Mouse (Mus musculus): Measurements from ENCODE around the gene Foxn2.
"Not testable (repeated sequence)": the region's sequence is repeated elsewhere in the genome, so short reads cannot be mapped to it uniquely, and the experiment has no call there.

Foxn2 gene

GRCm38 (mm10) chr17:88440285-88441000, at the start of gene Foxn2:
Gene Foxn2, plus strand, starts transcription at chr17:88440711.
- peak; percentile 91 to 97 for DNase-seq (ENCODE audit: low spot score in 2 of 2)

GRCm38 (mm10) chr17:88397501-88397900, 43.0 kb upstream of the Foxn2 start:
- DNase-seq (ENCODE audit: low spot score in 2 of 2): no peak

- no peak for DNase-seq (ENCODE audit: low spot score in 2 of 2)
Observed at GRCm38 (mm10) chr17:88398090-88398489, 42.4 kb upstream of the Foxn2 start.

- no peak for DNase-seq (ENCODE audit: low spot score in 2 of 2)
Observed at GRCm38 (mm10) chr17:88398854-88399253, 41.7 kb upstream of the Foxn2 start.

DNA sequence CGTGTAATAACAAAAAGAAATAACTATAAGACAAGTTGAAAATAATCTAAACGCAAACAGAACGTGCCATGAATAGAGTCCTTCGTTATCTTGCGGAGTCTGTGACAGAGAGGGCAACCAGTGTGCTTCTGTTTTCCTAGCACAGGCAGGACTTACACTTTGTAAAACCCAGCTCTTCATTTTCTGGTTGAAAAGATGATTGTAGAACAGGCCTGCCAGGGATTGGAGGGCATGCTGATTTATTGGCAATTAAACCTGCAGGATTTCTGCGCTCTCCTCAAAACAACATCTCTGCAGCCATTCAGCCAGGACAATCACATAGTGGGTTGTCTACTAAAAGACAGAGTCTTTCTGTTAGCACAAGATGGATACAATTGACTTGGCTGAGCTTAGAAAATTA, 40.4 kb upstream of the Foxn2 start:
- no peak for DNase-seq (ENCODE audit: low spot score in 2 of 2)

DNA sequence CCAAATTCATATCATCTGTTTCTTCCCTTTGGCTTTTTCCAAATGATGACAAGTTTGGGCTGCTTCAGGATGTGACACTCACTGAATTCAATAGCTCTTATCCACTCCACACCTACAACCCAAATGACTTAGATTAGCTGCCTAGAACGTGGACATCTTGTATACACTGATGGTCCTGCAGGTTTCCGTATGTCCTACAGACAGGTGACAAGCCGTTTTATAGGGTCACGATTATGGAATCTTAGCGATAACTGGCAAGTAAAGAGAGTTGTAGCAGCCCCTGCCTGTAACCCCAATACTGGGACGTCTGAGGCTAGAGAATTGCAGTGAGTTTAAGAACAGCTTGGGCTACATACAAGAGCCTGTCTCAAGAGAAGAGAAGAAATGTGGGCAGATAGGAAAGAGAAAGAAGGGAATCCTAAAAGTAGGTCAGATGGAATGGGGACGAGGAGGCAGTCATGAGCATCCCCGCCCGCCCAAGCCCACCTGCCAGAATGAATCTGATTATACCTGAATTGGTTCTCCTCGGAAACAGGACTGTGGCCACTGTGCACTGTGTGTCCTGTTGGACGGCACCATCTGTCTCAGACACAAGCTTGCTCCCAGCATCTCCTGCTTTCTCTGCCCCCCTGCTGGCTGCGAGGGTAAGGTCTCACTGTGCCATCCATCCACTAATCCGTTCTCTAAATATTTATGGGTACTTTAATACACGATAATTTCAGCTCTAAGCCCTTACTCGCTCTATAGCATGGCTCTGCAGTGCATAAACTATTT, 39.6 kb upstream of the Foxn2 start:
- no peak for DNase-seq (ENCODE audit: low spot score in 2 of 2)

DNA sequence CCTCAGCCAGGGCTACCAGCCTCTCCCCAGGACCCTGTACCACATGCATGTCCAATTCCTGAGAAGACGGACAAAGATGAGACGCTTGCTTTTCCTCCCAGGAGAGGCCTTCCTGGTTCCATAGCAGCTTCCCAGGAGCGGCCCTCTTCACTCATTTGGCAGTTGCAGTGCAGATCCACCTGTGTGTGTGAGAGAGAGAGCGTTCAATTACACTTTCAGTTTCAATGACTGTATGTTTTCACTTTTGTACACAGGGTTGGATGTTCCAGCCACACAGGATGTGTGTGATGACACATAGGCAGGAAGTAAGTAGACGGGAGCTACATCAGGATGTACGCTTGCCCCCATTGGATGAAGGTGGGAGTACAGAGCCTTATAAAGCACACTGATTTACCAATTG, 37.2 kb upstream of the Foxn2 start:
- DNase-seq (ENCODE audit: low spot score in 2 of 2): no peak

DNA sequence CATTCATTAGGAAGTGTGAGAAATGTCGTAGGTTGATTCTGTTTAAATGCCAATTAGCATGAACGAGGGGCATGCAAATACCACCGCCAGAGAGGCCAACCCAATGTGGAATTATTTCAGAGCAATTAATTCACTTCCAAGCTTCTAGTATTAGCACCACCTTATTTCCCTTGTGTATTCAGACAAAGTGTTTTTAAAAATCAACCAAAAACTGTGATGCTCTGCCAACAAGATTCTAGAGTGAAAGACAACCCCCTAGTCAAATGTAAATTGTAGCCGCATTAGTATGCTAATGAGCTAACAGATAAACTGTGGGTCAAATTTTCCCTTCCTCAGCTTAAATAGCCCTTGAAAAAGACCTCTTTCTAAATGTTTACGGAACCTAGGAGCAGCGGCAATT, 36.0 kb upstream of the Foxn2 start:
- no peak for DNase-seq (ENCODE audit: low spot score in 2 of 2)

DNA sequence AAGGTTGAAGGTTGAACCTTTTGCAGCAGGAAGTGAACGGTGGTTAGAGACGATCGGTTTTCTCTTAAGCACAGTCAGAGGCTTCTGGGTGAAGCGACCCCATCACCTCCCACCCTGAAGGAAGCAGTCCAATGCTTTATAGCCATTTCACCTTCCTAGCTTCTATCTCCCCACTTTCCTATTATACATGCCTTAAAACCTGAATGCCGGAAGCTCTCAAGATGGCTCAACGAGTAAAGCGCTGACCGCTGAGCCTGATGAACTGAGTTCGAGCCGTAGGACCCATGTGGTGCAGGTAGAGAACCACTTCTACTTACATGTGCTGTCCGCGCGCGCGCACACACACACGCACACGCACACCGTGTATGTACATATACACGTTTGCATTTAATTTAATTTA, 35.4 kb upstream of the Foxn2 start:
- no peak for DNase-seq (ENCODE audit: low spot score in 2 of 2)

- DNase-seq (ENCODE audit: low spot score in 2 of 2): no peak
Observed at GRCm38 (mm10) chr17:88409706-88410105, 30.8 kb upstream of the Foxn2 start.

DNA sequence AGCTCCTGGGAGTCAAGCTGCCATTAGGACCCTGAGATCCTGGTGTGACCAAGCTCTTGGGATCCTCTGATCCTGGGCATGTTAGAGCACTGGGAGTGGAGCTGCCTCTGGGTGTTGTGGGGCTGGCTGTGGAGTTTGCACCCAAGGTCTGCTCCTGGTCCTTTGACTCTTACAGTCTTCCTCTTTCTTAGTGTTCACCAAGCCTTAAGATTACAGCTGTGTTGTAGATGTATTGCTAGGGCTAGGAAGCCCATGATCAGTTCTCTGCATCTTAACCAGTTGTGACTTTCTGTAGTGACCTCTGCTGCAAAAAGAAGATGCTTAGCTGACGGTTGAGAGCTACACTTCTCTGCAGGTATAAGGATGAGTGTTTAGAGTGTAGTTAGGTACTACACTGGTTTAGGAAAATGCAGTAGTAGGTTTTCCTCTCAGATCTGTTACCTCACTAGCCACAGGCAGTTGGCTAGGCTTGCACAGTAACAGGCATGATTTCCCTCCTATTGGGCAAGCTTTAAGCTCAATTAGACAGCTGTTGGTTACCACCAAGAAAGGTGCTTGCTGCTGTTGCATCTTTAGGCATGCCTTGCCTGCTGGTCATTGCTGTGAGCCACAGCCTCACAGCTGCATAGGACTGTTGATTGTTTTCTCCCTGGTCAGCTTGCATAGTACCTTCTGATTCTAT, 27.2 kb upstream of the Foxn2 start:
- DNase-seq (ENCODE audit: low spot score in 2 of 2): no peak

GRCm38 (mm10) chr17:88420426-88420825, 20.1 kb upstream of the Foxn2 start:
- no peak for DNase-seq (ENCODE audit: low spot score in 2 of 2)

GRCm38 (mm10) chr17:88421246-88421645, 19.3 kb upstream of the Foxn2 start:
- no peak for DNase-seq (ENCODE audit: low spot score in 2 of 2)

DNA sequence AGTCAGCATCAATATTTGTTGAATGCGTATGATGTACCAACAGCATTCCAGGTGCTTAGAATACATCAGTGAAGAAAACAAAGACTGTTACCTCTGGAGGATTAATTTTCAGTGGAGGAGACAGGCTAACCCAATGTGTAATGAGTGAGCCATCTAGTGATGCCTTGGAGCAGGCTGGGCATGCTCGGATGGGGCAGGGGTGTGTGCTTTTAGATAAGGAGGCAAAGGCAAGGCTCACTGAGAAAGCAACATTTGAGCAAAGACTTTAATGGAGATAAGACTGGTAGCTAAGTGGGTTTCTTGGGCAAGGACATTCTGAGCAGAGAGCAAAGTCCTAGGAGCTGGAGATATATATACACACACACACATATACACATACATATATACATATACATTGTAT, 9.8 kb upstream of the Foxn2 start:
- no peak for DNase-seq (ENCODE audit: low spot score in 2 of 2)

- DNase-seq (ENCODE audit: low spot score in 2 of 2): no peak
Observed at GRCm38 (mm10) chr17:88431486-88431885, 9.0 kb upstream of the Foxn2 start.

DNA sequence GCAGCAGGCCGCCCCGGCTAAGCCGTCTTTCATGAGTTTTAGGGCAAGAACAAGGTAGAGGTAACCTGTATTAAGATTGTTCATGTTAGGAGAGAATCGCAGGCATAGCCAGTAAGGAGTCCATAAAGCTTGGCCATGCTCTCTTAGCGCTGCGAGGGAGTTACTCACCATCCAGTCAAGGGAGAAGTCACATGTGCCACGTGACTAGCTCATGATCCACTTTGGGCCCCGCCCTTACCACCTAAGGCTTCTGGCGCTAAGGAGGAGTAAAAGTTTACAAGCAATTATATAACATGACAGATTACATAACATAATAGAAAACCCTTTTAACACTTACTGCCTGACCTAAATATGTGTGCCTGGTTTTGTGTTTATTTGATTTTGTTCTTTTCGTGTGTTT, 8.5 kb upstream of the Foxn2 start:
- peak in 1 of 2 experiments; percentile 37 for DNase-seq (ENCODE audit: low spot score in 2 of 2)

DNA sequence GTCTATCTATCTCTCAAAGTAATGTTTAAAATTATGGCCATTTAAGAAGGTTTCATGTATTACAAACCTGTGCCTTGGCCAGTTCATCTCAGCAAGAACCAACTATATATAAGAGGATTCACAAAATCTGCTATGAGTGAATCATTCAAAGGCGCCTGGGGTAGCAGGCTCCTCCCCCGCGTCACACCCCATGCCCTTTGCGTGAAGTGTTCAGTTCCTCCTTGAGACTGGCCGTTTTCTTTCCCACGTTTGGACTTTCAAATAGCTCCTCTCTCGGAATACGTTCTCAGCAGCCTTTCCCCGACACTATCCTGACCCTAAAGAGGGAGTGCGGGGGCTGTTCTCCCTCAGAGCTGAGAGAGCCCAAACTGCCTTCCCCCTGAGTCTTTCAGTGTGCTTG, 5.2 kb upstream of the Foxn2 start:
- DNase-seq (ENCODE audit: low spot score in 2 of 2): no peak

DNA sequence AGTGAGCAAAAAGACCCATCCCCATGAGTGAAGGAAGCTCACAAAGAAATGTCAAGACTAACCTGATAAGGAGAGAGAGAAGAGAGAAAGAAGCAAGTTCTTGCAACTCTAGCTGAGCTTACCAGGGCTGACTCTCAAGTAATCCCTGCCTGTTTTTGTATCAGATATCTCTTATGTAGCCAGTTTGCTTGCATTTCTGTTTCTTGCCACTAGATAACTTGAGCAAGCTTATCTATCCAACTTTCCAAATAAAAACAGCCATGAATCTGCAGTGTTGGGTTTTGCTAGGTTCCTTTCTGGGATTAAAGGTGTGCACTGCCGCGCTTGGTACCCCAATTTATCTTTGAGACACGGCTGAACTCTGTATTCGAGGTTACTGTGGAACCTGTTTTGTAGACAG, 4.2 kb upstream of the Foxn2 start:
- DNase-seq (ENCODE audit: low spot score in 2 of 2): no peak

GRCm38 (mm10) chr17:88436749-88437148, 3.8 kb upstream of the Foxn2 start:
- DNase-seq (ENCODE audit: low spot score in 2 of 2): not testable (repeated sequence)

DNA sequence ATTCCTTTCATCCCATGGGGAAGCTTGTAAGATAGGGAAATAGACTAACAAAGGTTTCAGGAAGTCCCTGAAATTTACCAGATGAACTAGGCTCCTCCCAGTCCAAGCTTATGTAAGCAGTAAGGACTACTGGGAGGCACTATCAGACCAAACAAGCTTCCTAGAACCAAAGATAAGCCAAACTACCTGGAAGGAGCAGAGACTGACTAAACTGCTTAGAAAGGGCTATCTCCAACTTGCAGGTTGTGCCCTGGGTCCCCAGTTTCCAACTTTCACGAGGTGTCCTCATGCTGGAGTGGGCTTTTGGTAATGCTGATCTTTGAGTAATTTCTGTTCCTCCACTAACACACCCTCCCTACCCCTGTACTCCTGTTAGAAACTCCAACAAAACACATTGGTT, 3.1 kb upstream of the Foxn2 start:
- DNase-seq (ENCODE audit: low spot score in 2 of 2): no peak

DNA sequence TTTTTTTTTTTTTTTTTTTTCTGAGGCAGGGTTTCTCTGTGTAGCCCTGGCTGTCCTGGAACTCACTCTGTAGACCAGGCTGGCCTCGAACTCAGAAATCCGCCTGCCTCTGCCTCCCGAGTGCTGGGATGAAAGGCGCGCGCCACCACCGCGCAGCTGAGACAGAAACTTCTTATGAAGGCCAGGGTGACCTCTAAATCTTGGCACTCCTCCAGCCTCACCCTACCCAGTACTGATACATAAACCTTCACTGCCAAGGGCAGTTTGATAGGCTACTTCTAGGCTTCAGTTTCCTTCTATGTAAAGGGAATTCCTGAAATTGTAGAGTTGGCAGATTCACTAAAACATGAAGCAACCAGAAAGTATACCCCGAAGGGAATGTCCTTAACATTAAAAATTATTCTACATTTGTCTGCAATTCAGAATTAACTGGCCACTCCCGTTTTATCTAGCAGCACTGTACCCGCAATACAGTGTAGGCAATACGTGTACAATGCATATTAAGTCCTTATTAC, 918 bp upstream of the Foxn2 start:
- no peak for DNase-seq (ENCODE audit: low spot score in 2 of 2)

DNA sequence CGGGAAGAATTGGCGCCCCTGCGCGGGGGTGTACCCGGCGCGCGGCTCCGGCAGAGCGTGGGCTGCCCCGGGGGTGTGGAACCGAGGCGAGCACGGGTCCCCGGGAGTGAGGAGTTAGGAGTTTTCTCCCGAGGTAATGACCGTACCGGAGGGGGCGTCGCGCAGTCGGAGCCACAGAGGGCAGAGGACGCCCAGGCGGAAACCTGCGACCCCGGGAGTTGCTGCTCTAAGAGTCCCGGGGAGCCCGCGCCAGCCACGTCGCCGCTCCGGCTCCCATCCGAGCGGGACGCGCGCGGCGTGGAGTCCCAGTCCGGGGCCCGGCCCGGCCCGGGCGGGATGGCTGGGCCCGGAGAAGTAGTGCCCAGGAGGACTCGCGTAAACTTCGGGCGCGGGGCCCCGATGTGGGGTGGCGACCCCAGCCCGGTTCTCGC, 505 bp downstream of the Foxn2 start:
- peak; percentile 66 to 72 for DNase-seq (ENCODE audit: low spot score in 2 of 2)

Measured in spleen, postnatal 10 days (tissue).